Mouse (Mus musculus) gastrocnemius, postnatal 36 days (tissue): ENCODE measurements around the gene Gtdc1. TPM values are rescaled to one million over a fixed set of nuclear protein-coding genes. Genes with fewer than 3 reads are reported as not detected.
A peak's percentile ranks its signal among the peaks of the same experiment; 100 is the strongest.
"Not testable (repeated sequence)": the region's sequence is repeated elsewhere in the genome, so short reads cannot be mapped to it uniquely, and the experiment has no call there.

Source experiments
- DNase-seq, 2 experiments: peaks; one replicate each; pipeline ENCODE4 v3.0.0; 2022
- intact Hi-C: fragments of 180-260 bp; cut with DNase I; formaldehyde crosslinking; loops from one replicate; pipeline ENCODE4 v1.15.1; 2025
- total RNA-seq, 2 experiments: library from RNA; stranded (reverse); gene quantifications; 2 replicates each; pipeline ENCODE4 v1.2.3; 2021

Gene Gtdc1
- total RNA-seq, 2 experiments from 2014 or later, result 22.9 to 28.9 TPM

- intact Hi-C loops, result no loop called here
- no peak for DNase-seq
Measured at GRCm38 (mm10) chr2:44631064-44631463, 296.4 kb downstream of the Gtdc1 start.

- intact Hi-C loops, result no loop called here
- no peak for DNase-seq
Measured at GRCm38 (mm10) chr2:44628778-44629177, 298.7 kb downstream of the Gtdc1 start.

DNA sequence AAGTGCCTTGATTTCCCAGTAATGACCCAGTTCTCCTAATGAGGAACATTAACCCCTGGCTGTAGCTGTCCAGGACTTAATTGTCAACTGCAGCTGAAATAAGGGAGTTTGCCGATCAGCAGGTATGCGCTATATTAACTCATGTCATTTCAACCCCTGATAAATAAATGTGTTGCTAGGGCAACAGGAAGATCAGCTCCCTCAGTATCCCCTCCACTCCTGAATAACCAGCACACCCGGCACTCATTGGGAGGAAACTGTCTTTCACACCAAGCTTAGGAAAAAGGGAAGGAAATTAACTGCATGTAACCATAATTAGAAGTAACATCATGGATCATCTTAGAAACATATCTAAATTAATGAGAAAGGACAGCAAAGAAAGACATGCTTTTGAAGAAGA is 302.3 kb downstream of the Gtdc1 start:
- intact Hi-C loops, result no loop called here
- no peak for DNase-seq

GRCm38 (mm10) chr2:44622471-44622870 is 305.0 kb downstream of the Gtdc1 start:
- intact Hi-C loops, result no loop called here
- DNase-seq, result no peak

DNA sequence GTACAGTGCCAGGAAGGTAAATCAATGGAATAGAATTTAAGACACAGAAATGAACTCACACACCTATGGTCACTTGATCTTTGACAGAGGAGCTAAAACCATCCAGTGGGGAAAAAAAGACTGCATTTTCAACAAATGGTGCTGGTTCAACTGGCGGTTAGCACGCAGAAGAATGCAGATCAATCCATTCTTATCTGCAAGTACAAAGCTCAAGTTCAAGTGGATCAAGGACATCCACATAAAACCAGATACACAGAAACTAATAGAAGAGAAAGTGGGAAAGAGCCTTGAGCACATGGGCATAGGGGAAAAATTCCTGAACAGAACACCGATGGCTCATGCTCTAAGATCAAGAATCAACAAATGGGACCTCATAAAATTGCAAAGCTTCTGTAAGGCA is 327.8 kb downstream of the Gtdc1 start:
- intact Hi-C loops, DNase-seq: not testable (repeated sequence)

- DNase-seq, result no peak
- intact Hi-C loops, result no loop called here
Measured at GRCm38 (mm10) chr2:44594276-44594675, 333.2 kb downstream of the Gtdc1 start.

DNA sequence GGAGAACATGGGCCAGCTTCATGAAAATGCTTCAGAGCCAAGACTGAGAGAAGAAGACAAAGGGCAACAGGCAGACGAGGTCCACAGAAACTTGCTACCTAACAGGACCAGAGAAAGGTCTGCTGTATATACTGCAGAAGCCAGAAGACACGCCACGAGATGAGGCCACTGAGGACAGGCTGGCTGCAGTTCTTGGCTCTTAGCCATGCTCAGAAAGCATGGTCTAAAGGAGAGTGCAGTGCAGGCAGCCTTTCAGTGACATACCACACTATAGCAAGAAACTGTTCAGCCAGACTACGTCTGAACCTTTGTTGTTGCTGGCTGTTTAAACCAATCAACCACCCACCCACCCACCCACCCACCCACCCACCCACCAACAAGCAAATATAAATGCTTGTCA is 336.6 kb downstream of the Gtdc1 start:
- no peak for DNase-seq
- intact Hi-C loops, result no loop called here

GRCm38 (mm10) chr2:44584061-44584460 is 343.4 kb downstream of the Gtdc1 start:
- DNase-seq, result no peak
- intact Hi-C loops, result no loop called here

GRCm38 (mm10) chr2:44583491-44583890 is 344.0 kb downstream of the Gtdc1 start:
- intact Hi-C loops, result no loop called here
- no peak for DNase-seq

DNA sequence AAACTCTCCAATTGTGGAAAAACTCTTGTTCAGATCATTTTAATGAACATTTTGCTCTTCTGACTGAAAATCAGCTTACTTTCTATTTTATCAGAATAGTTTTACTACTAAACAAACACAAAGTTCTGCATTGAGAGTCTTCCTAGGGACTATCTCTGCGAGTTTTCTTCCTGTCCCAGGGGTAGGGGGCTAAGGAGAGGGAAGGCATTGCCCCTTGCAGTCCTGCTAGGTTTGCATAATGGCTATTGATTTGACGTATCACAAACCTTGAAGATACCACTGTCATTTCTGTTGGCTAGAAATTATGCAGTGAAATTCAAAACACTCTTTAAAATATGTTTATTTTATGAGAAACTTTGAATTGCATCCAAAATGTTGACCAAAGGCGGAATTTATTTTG is 355.6 kb downstream of the Gtdc1 start:
- no peak for DNase-seq
- intact Hi-C loops, result loop anchor here (5.0 kb wide), 1 partner anchor 540 kb away; no protein-coding TSS in a partner anchor

DNA sequence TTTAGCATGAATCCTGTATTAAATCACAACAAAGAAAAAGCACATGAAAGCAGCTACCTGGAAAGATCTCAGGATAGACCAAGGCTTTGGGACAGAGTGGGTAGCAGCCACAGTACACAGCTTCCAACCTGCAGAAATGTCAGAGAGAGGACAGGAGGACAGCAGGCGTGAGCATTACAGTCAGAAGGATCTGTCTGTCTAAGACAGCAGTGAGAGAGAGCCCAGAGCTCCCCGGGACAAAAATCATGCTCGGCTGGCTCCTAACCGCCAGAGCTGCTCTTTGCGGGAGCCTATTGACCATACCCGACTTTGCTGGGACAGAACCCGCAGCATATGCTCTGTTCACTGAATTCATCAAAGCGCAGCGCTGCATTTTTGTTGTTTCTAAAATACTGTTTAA is 356.3 kb downstream of the Gtdc1 start:
- intact Hi-C loops, result loop anchor here (5.0 kb wide), 1 partner anchor 541 kb away; no protein-coding TSS in a partner anchor

GRCm38 (mm10) chr2:44569140-44569952 is 358.1 kb downstream of the Gtdc1 start:
- intact Hi-C loops, result no loop called here
- DNase-seq, result no peak

More for the DNA sequence above, 356.3 kb downstream of the Gtdc1 start:
- peak in 1 of 2 experiments; percentile 20 for DNase-seq

DNA sequence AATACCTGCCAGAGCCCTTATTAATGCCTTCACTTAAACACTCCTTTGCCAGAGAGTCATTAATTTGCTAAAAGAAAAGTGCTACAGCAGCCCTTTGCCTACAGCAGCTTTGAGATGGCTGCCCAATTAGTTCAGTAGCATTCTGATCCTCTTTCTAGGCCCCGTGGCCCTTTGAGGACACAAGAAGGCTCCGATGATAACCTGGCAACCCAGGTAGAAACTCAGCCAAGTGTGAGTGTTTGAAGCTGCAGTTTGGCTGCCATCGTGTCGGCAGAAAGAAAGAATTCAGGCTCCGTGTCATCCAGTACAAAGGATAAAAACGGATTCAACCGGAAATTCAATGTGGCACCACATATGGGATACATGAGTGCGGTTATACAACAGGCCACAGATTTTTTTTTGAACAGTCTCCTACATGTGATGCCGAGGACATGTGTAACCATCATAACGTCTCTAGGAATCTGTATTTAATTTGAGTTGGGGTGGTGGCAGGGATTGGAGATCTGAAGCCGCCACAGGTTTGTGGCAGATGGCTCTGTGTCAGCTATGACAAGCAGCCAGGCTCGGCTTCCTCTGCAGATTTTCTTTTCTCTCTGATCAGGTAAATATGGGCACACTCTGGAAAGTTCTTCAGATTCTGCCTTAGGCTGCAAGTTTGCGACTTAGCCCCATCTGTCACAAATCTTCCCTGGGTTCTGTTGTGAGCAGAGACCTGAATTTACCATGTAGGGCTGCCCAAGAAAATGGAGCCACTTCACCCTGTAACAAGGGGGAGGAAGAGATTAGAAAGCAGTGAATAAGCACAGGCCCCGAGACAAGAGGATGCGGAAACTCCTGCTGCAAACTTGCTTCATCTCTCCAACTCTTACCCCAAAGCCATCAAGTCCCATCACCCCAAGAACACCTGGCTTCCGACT is 362.4 kb downstream of the Gtdc1 start:
- DNase-seq, result no peak
- intact Hi-C loops, result no loop called here

DNA sequence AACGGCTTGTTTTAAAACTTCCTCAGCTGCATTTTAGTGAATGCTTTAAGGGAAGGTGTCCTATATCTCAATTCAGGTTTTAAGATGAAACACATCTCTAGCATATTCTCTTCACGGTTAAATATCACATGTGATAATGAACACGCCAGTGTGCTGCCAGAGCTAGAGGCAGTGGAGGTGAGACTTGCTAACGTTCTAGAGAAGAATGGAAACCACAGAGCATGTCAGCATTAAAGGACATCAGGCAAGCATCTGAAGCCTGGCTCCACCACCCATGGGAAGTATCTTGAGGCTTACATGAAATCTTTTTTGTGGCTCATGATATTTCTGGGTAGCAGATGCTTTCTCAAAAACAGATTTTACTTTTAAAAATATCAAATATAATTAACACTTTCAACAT is 365.7 kb downstream of the Gtdc1 start:
- no peak for DNase-seq
- intact Hi-C loops, result no loop called here

- no peak for DNase-seq
- intact Hi-C loops, result no loop called here
Measured at GRCm38 (mm10) chr2:44559242-44559944, 368.1 kb downstream of the Gtdc1 start.

DNA sequence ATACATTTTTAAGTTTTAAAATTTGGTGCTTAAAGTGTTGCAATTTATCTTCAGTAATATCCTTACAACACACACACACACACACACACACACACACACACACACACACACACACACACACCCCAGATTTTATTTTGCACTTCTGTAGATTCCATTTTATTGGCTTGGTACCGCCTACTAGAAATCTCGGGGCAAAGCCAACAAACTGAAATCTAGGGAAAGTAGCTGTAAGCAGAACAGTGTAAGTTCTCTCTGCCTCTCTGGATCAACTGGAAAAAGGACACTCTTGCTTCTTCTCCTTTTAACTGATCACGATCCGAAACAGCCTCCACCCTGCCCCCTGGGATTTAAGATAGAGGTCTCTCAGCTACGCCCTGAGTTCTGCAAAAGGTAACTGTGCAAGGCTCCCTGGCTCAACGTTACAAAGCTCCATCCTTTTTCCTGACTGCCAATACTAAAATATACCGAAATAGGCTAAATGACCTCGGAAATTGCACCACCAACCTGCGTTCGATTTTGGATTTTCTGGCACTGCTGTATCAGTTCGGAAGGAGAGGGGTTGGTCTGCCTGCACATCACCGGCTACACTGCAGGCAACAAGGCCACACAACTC is 369.7 kb downstream of the Gtdc1 start:
- intact Hi-C loops, result no loop called here
- no peak for DNase-seq

DNA sequence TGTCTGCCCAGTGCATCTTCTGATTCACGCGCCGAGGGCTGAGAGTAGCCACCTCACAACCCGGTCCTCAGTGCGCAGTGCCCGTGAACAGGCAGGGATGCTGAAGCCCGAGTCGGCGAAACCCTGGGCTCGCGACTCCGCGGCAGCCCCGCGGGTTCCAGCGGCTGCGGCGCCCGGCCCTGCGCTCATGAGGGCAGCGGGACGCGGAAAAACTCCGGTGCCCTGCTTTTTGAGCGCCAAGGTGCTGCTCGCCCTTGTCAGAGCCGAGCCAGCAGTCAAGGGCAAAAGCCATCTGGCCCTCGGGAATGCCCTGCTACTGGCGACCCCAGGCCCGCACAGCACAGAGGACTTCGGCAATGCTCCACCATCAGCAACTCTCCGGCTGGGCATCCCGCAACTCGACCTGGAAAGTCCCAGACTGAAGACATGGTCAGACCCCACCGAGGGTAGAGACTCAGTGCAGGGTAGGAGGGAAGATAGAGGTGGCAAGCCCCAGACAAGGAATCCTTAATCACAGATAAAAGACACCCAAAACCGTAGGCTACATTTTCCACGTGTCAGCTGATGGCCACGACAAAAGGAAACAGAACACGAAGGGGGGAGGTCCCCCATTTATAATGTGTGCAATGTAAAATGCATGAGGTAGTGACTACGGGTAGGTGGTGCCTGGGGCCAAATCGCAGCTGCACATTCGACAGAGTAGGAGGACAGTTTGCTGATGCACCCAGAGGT is 370.4 kb downstream of the Gtdc1 start:
- intact Hi-C loops, result no loop called here
- DNase-seq, result peak; percentile 8 to 41

- intact Hi-C loops, result no loop called here
- DNase-seq, result no peak
Measured at GRCm38 (mm10) chr2:44554716-44555115, 372.7 kb downstream of the Gtdc1 start.

DNA sequence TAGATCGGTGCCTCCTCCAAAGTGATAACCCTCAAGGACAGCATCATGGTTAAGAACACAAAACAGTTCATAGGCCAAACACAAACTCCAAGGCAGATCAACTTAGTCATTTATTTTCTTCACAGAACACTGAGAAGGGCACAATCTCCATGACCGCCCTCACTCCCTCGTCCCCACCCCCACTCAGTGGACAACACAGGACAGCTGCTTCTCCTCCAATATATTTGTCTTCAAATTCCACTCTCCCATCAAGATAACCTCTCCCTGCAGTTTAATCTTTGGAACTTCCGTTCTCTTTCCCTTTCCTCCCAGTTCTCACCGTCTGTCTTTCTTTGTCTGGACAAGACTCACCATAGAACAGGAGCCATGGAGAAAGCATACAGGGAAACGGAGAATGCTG is 378.1 kb downstream of the Gtdc1 start:
- DNase-seq, result no peak
- intact Hi-C loops, result no loop called here

GRCm38 (mm10) chr2:44542775-44543174 is 384.7 kb downstream of the Gtdc1 start:
- intact Hi-C loops, result no loop called here
- DNase-seq, result no peak
